Mouse (Mus musculus): Measurements from ENCODE around the gene En1. TPM values are rescaled to one million over a fixed set of nuclear protein-coding genes. Genes with fewer than 3 reads are reported as not detected.

The En1 gene
- total RNA-seq, 2 experiments from 2014 or later: not detected

DNA sequence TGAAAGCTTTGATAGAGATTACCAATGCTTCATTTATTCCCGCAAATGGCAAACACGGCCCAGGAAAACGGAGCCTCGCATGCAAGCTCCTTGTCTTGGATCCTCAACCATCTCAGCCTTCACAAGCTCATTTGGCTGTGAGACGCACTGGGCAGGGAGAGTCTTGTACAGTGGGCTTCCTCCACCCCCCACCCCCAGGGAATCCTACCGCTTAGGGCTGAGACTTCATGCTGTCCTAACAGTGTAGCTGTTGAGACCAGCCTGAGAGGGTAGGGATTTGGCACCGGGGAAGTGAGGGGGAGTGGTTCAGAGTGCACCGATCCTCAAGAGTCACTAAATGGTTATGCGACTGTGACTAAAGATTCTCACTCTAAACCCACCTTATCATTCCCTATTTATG is 13.7 kb downstream of the En1 start:
- no peak for ATAC-seq (ENCODE audit: poor library complexity, severe bottlenecking)

DNA sequence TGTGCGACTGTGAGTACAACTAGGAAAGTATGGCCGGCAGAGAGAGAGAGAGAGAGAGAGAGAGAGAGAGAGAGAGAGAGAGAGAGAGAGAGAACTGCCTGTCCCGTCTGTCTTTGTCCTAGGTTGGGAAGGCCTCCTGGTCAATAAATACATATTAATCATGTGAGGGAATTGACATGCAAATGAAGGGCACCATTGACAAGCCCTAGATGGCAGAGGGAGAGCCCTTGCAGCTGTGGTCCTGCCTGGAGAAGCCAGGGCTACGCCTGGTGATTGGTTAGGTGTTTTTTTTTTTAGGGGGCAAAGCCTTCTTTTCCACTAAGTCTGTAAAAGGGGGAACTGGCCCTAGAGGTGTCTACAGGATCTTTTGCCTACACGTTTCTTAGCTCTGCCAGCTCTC is 19.2 kb downstream of the En1 start:
- ATAC-seq (ENCODE audit: poor library complexity, severe bottlenecking): no peak

DNA sequence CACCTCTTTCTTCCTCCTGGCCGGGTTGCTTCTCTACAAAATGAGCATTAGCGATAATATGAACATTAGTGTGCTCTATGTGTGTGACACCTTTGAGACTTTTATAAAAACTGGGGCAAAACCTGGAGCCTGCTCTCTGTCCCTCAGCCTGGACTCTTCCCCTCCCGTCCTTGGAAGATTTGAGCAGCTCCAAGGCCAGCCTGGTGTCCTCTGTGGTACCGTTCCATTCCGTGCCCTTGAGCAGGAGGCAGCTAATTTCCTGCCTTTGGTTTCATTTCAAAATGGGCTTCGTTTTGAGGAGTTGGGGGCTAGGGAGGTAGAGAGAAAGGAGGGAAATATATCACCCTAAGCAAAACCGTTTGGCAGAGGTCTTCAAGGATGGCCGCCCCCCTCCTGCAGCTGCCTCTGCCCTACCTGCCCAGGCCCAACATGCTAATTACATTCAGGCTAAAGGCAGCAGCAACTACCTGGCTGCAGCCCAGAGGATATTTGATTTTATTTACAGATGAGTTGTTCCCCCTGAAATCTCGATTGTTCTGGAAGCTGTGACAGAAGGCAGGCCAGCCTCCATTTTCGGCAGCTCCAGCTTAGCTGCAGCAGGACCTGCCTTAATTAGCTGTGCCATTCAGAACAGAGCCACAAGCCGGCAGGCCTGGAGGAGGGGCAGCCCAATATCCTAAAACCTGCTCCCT is 24.9 kb downstream of the En1 start:
- no peak for ATAC-seq (ENCODE audit: poor library complexity, severe bottlenecking)

DNA sequence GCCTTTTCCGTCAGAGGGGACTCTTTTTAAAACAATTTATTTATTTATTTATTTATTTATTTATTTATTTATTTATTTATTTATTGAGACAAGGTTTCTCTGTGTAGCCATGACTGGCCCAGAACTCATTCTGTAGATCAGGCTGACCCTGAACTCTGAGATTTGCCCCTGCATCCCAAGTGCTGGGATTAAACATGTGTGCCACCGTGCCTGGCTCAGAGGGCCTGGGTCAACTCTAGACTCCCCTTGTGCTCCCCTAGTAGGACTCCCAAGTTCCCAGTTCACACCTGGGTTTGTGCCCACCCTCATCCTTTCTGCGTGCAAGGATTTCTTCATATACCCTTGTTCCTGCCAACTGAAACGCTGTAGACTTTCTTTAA is 25.4 kb downstream of the En1 start:
- ATAC-seq (ENCODE audit: poor library complexity, severe bottlenecking): no peak

DNA sequence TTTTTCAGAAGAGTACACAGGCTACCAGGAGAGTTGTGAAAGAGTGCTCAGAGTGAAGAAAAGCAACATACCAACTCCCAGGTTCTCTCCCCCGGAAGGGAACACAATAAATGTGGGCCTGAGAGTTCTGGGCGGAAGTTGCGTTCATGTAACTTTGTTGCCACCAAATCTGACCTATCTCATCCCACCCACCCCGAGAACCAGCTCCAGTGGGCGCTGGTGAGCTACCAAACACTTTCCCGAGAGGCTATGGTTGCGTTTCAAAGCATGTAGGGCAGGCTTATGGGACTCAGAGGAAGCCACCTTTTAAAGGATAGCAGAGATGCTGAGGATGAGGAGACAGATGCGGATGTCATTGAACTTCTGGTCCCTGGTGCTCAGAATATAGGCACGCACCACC is 26.6 kb downstream of the En1 start:
- no peak for ATAC-seq (ENCODE audit: poor library complexity, severe bottlenecking)

DNA sequence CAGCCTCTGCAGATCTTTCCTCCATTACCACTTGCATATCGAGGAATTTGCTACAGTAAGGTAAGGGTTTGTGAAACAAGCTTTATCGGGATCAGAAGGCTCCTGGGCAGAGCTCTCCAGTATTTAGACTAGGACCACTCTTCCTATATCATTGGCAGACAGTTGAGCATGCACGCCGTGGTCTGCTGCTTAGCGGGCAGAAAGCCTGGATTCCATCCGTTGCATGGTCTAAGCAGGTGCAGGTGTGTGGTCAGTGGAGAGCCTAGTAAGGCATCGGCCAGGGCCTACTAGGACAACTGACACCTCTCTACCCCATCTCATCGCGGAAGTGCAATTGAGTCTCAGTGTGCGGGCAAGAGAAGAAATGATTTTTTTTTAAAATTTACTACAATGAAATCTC is 41.2 kb downstream of the En1 start:
- ATAC-seq (ENCODE audit: poor library complexity, severe bottlenecking): no peak

DNA sequence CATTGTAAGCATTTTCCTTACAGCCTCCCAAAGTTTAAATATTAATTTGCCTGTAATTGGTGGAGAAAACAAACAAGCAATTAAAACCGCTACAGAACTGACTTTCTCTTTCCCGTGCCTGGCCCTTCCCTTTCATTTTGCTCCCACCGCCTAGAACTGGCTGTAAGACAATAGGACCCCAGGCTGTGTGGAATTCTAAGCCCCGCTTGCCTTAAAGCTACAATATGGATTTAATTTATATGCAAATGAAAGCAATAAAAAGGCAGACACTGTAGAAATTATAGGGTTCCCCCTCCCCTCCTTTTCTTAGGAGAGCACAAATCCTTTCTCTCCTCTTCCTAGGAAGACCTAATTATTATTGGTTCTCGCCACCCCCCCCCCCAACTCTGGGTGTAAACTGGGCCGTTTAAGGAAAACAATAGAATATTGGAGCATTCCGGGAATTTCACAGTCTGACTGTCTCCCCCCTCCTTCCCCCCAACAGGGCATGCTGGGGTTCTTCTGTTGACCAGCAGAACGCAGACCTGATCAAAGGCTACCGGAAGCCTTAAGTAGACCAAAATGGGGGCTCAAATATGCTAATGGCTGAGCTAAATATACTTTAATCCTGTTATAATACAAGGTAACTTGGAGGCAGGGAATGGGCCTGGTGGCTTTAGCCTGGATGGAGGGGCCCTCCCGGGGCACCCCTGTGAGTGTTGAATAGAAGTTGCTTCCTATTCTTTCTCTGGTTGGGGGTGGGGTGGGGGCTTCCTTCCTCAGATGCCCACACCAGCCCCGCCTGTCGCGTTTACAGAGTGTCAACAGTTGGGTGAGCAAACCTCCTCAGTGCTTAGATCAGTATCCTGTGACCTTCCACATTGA is 41.9 kb downstream of the En1 start:
- no peak for ATAC-seq (ENCODE audit: poor library complexity, severe bottlenecking)

DNA sequence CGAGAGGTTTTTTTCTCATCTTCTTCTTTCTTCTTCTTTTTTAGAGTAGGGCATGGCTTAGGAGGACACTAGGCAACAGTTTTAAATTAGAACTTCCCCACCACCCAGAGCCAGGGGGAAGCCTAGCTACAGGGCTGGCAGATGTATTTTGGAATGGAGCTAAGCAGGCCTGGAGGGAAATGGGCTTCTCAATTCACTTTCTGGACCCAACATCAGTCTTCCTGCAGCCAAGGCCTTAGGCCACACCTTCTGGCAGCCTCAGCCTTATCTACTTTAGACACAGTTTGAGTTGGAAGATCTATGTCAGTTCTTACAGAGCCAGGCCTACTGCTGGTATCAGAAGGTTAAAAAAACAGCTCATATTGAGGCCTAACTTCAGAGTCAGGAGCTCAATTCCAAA is 42.5 kb downstream of the En1 start:
- no peak for ATAC-seq (ENCODE audit: poor library complexity, severe bottlenecking)

DNA sequence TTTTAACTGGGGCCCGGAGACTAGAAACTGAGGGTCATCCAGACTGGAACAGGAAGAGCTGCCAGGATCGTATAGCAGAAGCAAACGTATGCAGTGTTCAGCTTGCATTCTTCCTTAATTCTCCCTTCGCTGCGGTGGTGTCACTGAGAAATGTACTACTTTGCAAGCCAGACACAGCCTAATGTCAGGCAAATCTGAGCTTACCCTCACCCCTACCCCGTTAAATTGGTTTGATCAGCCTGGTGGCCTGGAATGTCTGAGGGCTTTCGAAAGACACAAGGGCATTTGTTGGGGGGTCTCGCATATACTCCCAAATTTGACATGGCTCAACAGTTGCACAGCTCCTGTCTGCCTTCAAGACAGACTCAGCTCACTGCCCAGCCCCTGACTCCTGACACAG is 47.9 kb downstream of the En1 start:
- no peak for ATAC-seq (ENCODE audit: poor library complexity, severe bottlenecking)

DNA sequence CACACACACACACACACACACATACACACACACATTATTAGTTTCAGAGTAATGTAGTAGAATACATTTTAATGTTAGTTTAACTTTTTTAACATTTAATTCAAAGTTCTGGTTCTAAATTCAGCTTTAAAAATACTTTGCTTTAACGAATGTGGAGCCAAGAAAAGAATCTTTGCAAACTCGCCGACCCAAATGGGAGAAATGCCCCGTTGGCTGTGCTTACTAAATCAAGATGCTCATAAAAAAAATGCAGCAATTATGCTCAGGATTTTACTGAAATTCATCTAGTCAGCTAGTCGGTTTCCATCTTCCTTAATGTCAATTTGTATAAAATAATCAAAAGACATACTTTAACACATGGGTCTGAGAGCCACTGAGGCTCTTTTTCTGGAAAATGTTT is 49.8 kb downstream of the En1 start:
- no peak for ATAC-seq (ENCODE audit: poor library complexity, severe bottlenecking)

DNA sequence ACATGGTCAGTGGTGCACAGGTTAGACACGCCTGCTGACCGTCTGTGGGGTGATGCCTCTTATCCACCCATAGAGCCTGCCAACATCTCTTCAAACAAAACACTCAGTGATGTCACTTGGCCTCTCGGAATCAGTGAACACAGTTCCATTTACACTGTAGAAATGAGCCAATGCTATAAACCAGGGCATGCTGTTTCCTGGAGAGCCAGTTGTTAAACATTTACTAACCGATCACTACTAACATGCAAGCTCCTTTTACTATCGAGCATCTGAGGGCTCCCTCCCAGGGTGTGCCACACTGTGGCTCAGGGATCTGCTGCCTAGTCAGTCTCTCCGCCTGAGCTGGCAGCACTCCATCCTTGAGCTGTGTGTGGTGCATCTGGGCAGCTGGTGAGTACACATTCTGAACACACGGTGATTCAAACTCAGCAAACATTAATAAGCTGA is 52.8 kb downstream of the En1 start:
- no peak for ATAC-seq (ENCODE audit: poor library complexity, severe bottlenecking)

Other genes with a start within 250 kb of the En1 start
- gene Marco, start 97.4 kb upstream of the En1 start, total RNA-seq (2015): not detected in 2 replicates
- gene Marco, start 97.4 kb upstream of the En1 start, total RNA-seq (2017): not detected in 2 replicates

Measured in megakaryocyte, adult 5-6 weeks (primary cell).